Mouse (Mus musculus): ENCODE measurements around the gene Pard3b. TPM values are rescaled to one million over a fixed set of nuclear protein-coding genes. Genes with fewer than 3 reads are reported as not detected.

Pard3b gene
- 0.55 and 0.72 TPM in 2 replicates for polyA plus RNA-seq (2021; fragmentation: Nextera tagmentation)
- long read RNA-seq, experiment 1, partial matches to known transcripts: 1 of 3 reads
- long read RNA-seq, experiment 1, other reads (novel, unspliced or antisense): 2 of 3 reads
- long read RNA-seq, experiment 2, partial matches to known transcripts: 0 of 1 reads
- long read RNA-seq, experiment 2, other reads (novel, unspliced or antisense): 1 of 1 reads

GRCm38 (mm10) chr1:61638347-61639111 lies at the start of gene Pard3b:
Pard3b (plus strand) TSS chr1:61638824.

Data from layer of hippocampus, adult 6 months (tissue).